Mouse (Mus musculus) heart, postnatal 0 days (tissue): ENCODE results near the gene Nmrk2.
A peak's percentile ranks its signal among the peaks of the same experiment; 100 is the strongest.
"Not testable (repeated sequence)": the region's sequence is repeated elsewhere in the genome, so short reads cannot be mapped to it uniquely, and the experiment has no call there.

Experiments
- CTCF ChIP-seq: IDR thresholded peaks from 2 replicates; pipeline ENCODE4 v1.5.1; 2016; ENCODE audit warnings: antibody characterized with exemption, control low read depth, low read depth
- EP300 ChIP-seq: IDR thresholded peaks from 2 replicates; pipeline ENCODE4 v1.6.1; 2016; ENCODE audit warnings: antibody characterized with exemption, low read depth

GRCm38 (mm10) chr10:81217267-81217666, 15.4 kb upstream of the Nmrk2 start:
- TF ChIP-seq CTCF, result peak; percentile 61
- TF ChIP-seq EP300, result not testable (repeated sequence)
